Mouse (Mus musculus) ovary, adult 10 weeks (tissue): ENCODE data around the gene Zfp362. TPM values are rescaled to one million over a fixed set of nuclear protein-coding genes. Genes with fewer than 3 reads are reported as not detected.

ENCODE experiments used
- polyA plus RNA-seq: library from polyadenylated mRNA; stranded (reverse); fragments of 350-450 nt; fragmentation: Illumina TruSeq; extraction: RNeasy Lipid Tissue Mini Kit (QIAGEN cat#74804); gene quantifications from one replicate; pipeline ENCODE4 v1.2.3, GENCODE M21; 2014

Zfp362 gene
- 16.6 TPM for polyA plus RNA-seq

GRCm38 (mm10) chr4:128806043-128806826 is at the start of gene Zfp362:
Gene Zfp362, minus strand, starts transcription at chr4:128806045.

GRCm38 (mm10) chr4:128755064-128755463 is 50.8 kb downstream of the Zfp362 start, which contains the start of gene A3galt2:
Gene A3galt2, plus strand, starts transcription at chr4:128755364.

Other genes starting within 250 kb of the Zfp362 start
- 3.1 TPM for gene Zscan20, start 195.9 kb downstream of the Zfp362 start, polyA plus RNA-seq
- not detected for gene Tlr12, start 187.4 kb downstream of the Zfp362 start, polyA plus RNA-seq
- 1.2 TPM for gene Phc2, start 151.3 kb downstream of the Zfp362 start, polyA plus RNA-seq
- gene A3galt2, start 50.7 kb downstream of the Zfp362 start, polyA plus RNA-seq = not detected
- gene Trim62, start 77.5 kb upstream of the Zfp362 start, polyA plus RNA-seq = 6.5 TPM
- 1.00 TPM for gene Azin2, start 156.4 kb upstream of the Zfp362 start, polyA plus RNA-seq
- gene Ak2, start 185.9 kb upstream of the Zfp362 start, polyA plus RNA-seq = 38.0 TPM